Mouse (Mus musculus) kidney, embryonic 14.5 days (tissue): Measurements from ENCODE around the gene Rpn2. TPM values are rescaled to one million over a fixed set of nuclear protein-coding genes. Genes with fewer than 3 reads are reported as not detected.

Experiments
- ATAC-seq: fragments of 200-750 bp; cut with Nextera tagmentation; 2 replicates; pipeline ENCODE4 v1.8.0; 2017; ENCODE audit warnings: moderate number of reproducible peaks, mild to moderate bottlenecking, moderate TSS enrichment, moderate library complexity; ENCODE audit not compliant: low FRiP score, low TSS enrichment
- H3K27ac ChIP-seq: fragments of 300-500 bp; sonication (generic); 2 replicates; pipeline ENCODE4 v1.5.1; 2014; ENCODE audit warnings: low read depth, mild to moderate bottlenecking, low read length, moderate library complexity, mixed read lengths
- H3K27me3 ChIP-seq: fragments of 300-500 bp; sonication (generic); 2 replicates; pipeline ENCODE4 v1.6.1; 2014; ENCODE audit warnings: mild to moderate bottlenecking, low read length; ENCODE audit not compliant: control insufficient read depth, insufficient read depth
- H3K36me3 ChIP-seq: fragments of 300-500 bp; sonication (generic); 2 replicates; pipeline ENCODE4 v1.6.1; 2014; ENCODE audit warnings: low read length, mixed read lengths; ENCODE audit not compliant: control insufficient read depth, insufficient read depth
- H3K4me1 ChIP-seq: fragments of 300-500 bp; sonication (generic); 2 replicates; pipeline ENCODE4 v1.6.1; 2014; ENCODE audit warnings: low read length, mixed read lengths; ENCODE audit not compliant: control insufficient read depth, insufficient read depth
- H3K4me2 ChIP-seq: fragments of 300-500 bp; sonication (generic); replicated peaks from 2 replicates; pipeline ENCODE4 v1.6.1; 2014; ENCODE audit warnings: low read depth, mild to moderate bottlenecking, low read length
- H3K4me3 ChIP-seq: fragments of 300-500 bp; sonication (generic); 2 replicates; pipeline ENCODE4 v1.5.1; 2014; ENCODE audit warnings: mild to moderate bottlenecking, low read length
- H3K9ac ChIP-seq: fragments of 300-500 bp; sonication (generic); 2 replicates; pipeline ENCODE4 v1.6.1; 2014; ENCODE audit warnings: low read depth, mild to moderate bottlenecking, low read length, moderate library complexity
- H3K9me3 ChIP-seq: fragments of 300-500 bp; sonication (generic); 2 replicates; pipeline ENCODE4 v1.6.1; 2016; ENCODE audit warnings: low read length; ENCODE audit not compliant: control insufficient read depth
- WGBS: fragments of 180-500 bp; shearing (Covaris S2); extraction: QIAGEN DNeasy Blood & Tissue Kit; methylation state at CpG from one replicate; pipeline ENCODE4 v1.1.7; 2014; 5-methylcytosine and 5-hydroxymethylcytosine counted together
- polyA plus RNA-seq: library from polyadenylated mRNA; unstranded; fragments of >200 nt; fragmentation: Nextera tagmentation; extraction: Ambion mirVana; gene quantifications from 2 replicates; pipeline ENCODE4 v1.2.1, GENCODE M21; 2014

Rpn2 gene
- polyA plus RNA-seq, 1 experiment from 2014 or later, result 311 TPM

- WGBS, result 78% methylated on average over 4 of the region's 4 CpGs
- Histone ChIP-seq H3K4me3 (no peak overlapping the region), H3K4me2 (no peak overlapping the region), H3K27me3 (no peaks in the 10 kb centered on the region), H3K36me3 (no peaks in the 10 kb centered on the region), H3K9ac (no peak overlapping the region), H3K4me1 (no peaks in the 10 kb centered on the region), H3K9me3 (0 out of 2 replicates have a peak, but pooled peaks cover 2% of the 10 kb centered on the region), H3K27ac (no peak overlapping the region)
- no peak for ATAC-seq
Measured at GRCm38 (mm10) chr2:157353183-157353582, 74.4 kb downstream of the Rpn2 start.

- Histone ChIP-seq H3K36me3 (no peaks in the 10 kb centered on the region), H3K9me3 (0 out of 2 replicates have a peak, but pooled peaks cover 2% of the 10 kb centered on the region), H3K27ac (no peak overlapping the region), H3K4me3 (no peak overlapping the region), H3K9ac (no peak overlapping the region), H3K4me1 (no peaks in the 10 kb centered on the region), H3K4me2 (no peak overlapping the region), H3K27me3 (no peaks in the 10 kb centered on the region)
- WGBS, result 67% methylated on average over 3 of the region's 3 CpGs
- no peak for ATAC-seq
Measured at GRCm38 (mm10) chr2:157354106-157354505, 75.3 kb downstream of the Rpn2 start.

- no peaks in the 10 kb centered on the region for H3K27me3 ChIP-seq
- no peak overlapping the region for H3K9ac ChIP-seq
- H3K4me2 ChIP-seq, result no peak overlapping the region
- whole genome bisulfite sequencing, result 84% methylated on average over 5 of the region's 5 CpGs
- ATAC-seq, result no peak
- no peak overlapping the region for H3K4me3 ChIP-seq
- no peaks in the 10 kb centered on the region for H3K36me3 ChIP-seq
- no peaks in the 10 kb centered on the region for H3K4me1 ChIP-seq
- H3K9me3 ChIP-seq, result 0 out of 2 replicates have a peak, but pooled peaks cover 2% of the 10 kb centered on the region
- H3K27ac ChIP-seq, result no peak overlapping the region
Measured at GRCm38 (mm10) chr2:157360028-157360427, 81.2 kb downstream of the Rpn2 start.

GRCm38 (mm10) chr2:157363031-157363430 lies 84.2 kb downstream of the Rpn2 start:
- H3K9ac ChIP-seq, result no peak overlapping the region
- ATAC-seq, result no peak
- 81% methylated on average over 3 of the region's 3 CpGs for WGBS
- no peaks in the 10 kb centered on the region for H3K36me3 ChIP-seq
- H3K9me3 ChIP-seq, result no peaks in the 10 kb centered on the region
- no peak overlapping the region for H3K4me3 ChIP-seq
- no peaks in the 10 kb centered on the region for H3K27me3 ChIP-seq
- no peak overlapping the region for H3K27ac ChIP-seq
- no peak overlapping the region for H3K4me2 ChIP-seq
- H3K4me1 ChIP-seq, result peaks cover 5% of the 10 kb centered on the region

- H3K9me3 ChIP-seq, result no peaks in the 10 kb centered on the region
- peak overlapping the region; percentile 85 for H3K4me2 ChIP-seq
- no peak for ATAC-seq
- H3K4me3 ChIP-seq, result peak overlapping the region; percentile 75
- peaks cover 14% of the 10 kb centered on the region for H3K4me1 ChIP-seq
- peak overlapping the region; percentile 91; the same call in 1 of the 2 replicates for H3K9ac ChIP-seq
- WGBS, result 80% methylated on average over 9 of the region's 9 CpGs
- H3K27me3 ChIP-seq, result no peaks in the 10 kb centered on the region
- H3K27ac ChIP-seq, result peak overlapping the region; percentile 86; the same call in 1 of the 2 replicates
- peaks cover under 1% of the 10 kb centered on the region; the same call in 1 of the 2 replicates for H3K36me3 ChIP-seq
Measured at GRCm38 (mm10) chr2:157366762-157367161, 87.9 kb downstream of the Rpn2 start.

GRCm38 (mm10) chr2:157367184-157367893 lies 88.5 kb downstream of the Rpn2 start, which contains the start of gene Manbal:
Manbal (plus strand) TSS chr2:157367594.
- Histone ChIP-seq H3K4me1 (peaks cover 14% of the 10 kb centered on the region), H3K4me3 (peak within 1 kb of the TSS; percentile 75), H3K4me2 (peak within 1 kb of the TSS; percentile 85), H3K9ac (peak within 1 kb of the TSS; percentile 91), H3K36me3 (peaks cover 4% of the 10 kb centered on the region; the same call in 1 of the 2 replicates), H3K27me3 (no peaks in the 10 kb centered on the region), H3K9me3 (no peaks in the 10 kb centered on the region), H3K27ac (peak within 1 kb of the TSS; percentile 86)
- ATAC-seq, result peak; percentile 86
- 4% methylated on average over 42 of the region's 42 CpGs for WGBS

- Histone ChIP-seq H3K27me3 (no peaks in the 10 kb centered on the region), H3K4me2 (peak overlapping the region; percentile 85), H3K4me3 (peak overlapping the region; percentile 75), H3K9ac (peak overlapping the region; percentile 91), H3K4me1 (peaks cover 14% of the 10 kb centered on the region), H3K27ac (peak overlapping the region; percentile 86), H3K36me3 (peaks cover 4% of the 10 kb centered on the region; the same call in 1 of the 2 replicates), H3K9me3 (no peaks in the 10 kb centered on the region)
- peak; percentile 22; the same call in 1 of the 2 replicates for ATAC-seq
- WGBS, result 2% methylated on average over 13 of the region's 13 CpGs
Measured at GRCm38 (mm10) chr2:157367991-157368390, 89.2 kb downstream of the Rpn2 start.

- WGBS, result 71% methylated on average over 6 of the region's 6 CpGs
- Histone ChIP-seq H3K9ac (no peak overlapping the region), H3K4me3 (no peak overlapping the region), H3K9me3 (no peaks in the 10 kb centered on the region), H3K4me2 (no peak overlapping the region), H3K27me3 (no peaks in the 10 kb centered on the region), H3K36me3 (peaks cover 7% of the 10 kb centered on the region; the same call in 1 of the 2 replicates), H3K27ac (no peak overlapping the region), H3K4me1 (peaks cover 16% of the 10 kb centered on the region)
- ATAC-seq, result no peak
Measured at GRCm38 (mm10) chr2:157371696-157372095, 92.9 kb downstream of the Rpn2 start.

GRCm38 (mm10) chr2:157373681-157374080 lies 94.9 kb downstream of the Rpn2 start:
- H3K27ac ChIP-seq, result no peak overlapping the region

More at GRCm38 (mm10) chr2:157373681-157374080, 94.9 kb downstream of the Rpn2 start:
- H3K4me3 ChIP-seq, result no peak overlapping the region
- no peaks in the 10 kb centered on the region for H3K9me3 ChIP-seq
- H3K4me1 ChIP-seq, result peaks cover 6% of the 10 kb centered on the region
- H3K27me3 ChIP-seq, result no peaks in the 10 kb centered on the region
- H3K36me3 ChIP-seq, result peaks cover 7% of the 10 kb centered on the region; the same call in 1 of the 2 replicates
- no peak for ATAC-seq
- WGBS, result 65% methylated on average over 3 of the region's 3 CpGs
- H3K9ac ChIP-seq, result no peak overlapping the region
- H3K4me2 ChIP-seq, result no peak overlapping the region
